Mouse (Mus musculus): ENCODE data around the gene Mup11.
"Not testable (repeated sequence)": the region's sequence is repeated elsewhere in the genome, so short reads cannot be mapped to it uniquely, and the experiment has no call there.

Mup11 gene

DNA sequence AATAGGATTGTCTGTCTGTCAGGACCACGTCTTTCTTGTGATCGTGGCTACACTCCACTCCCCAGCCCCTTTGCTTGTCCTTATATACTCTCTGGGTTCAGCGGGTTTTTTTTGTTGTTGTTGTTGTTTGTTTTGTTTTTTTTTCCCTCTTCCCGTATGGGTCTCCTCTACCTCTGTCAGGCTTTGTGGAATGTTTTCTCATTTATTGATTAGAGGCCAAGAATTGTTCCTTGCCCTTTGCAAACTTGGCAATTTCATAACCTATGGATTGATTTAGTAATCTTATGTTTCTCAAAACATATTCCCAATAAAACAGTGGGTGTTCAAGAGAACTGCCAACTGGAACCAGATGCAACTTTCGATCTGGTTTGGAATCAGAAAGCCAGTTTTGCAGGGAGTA, at the start of gene Mup11:
Gene Mup11 (minus strand): TSS at position 101 of the 400 bp plus-strand sequence.
- not testable (repeated sequence) for ATAC-seq (ENCODE audit: insufficient number of reproducible peaks, low FRiP score, low TSS enrichment)

All from cerebellum, adult (tissue).